Mouse (Mus musculus): ENCODE results near the gene Wdr76. TPM values are rescaled to one million over a fixed set of nuclear protein-coding genes. Genes with fewer than 3 reads are reported as not detected.
"Not testable (repeated sequence)": the region's sequence is repeated elsewhere in the genome, so short reads cannot be mapped to it uniquely, and the experiment has no call there.

The Wdr76 gene
- total RNA-seq (2012; rRNA removed) (23.2 and 23.5 TPM in 2 replicates), polyA plus RNA-seq (2012; ENCODE audit: insufficient read depth in 1 of 2, insufficient read length in 2 of 2, low read depth in 1 of 2, low replicate concordance in 2 of 2, missing spikeins in 1 of 2) (10 to 100 TPM in 1 of 2 experiments, not detected in 1; 21.8 TPM)

DNA sequence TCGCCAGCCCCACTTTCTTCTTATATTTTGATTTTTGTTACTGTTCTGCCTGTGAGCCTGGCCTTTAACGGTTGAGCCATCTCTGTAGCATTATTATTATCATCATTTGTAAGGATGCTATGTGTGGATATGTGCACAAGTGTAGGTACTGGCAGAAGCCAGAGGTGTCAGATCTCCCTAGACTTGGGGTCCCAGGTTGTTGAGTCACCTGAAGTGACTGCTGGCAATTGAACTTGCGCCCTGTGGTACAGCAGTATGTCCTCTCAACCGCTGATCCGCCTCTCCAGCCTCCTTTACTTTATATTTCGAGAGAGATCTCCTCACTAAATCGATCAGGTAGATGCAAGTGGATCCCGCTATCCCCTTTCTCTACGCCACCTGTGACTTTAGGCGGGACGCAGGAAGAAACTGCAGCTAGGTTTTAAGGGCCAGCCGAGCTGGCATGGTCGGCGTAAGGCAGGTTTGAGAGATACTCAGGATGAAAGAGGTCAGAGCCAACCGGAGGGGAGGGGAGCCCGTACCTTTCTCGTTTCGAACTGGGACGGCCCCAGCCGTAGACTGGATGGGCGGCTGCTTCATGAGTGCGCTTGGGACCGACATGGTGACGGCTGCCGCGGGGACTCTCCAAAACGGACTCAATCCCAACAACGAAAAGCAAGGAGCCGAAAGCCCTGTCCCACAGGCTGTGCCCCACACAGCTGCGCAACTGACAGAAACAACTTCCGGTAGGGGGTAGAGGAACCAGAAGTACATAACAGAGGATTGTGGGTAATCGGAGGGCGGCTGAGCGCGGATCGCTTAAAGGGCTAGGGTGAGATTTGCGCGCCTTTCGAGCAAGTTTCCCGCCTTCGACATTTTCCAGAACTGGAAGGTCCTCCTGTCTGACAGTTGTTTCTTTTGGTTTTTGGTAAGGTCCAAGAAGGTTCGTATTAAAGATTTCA lies at the start of gene Wdr76, which contains the start of gene Mfap1a:
TSS of gene Wdr76 (plus strand) at position 782 of the 941 bp plus-strand sequence.
TSS of gene Mfap1a (minus strand) at position 724 of the 941 bp plus-strand sequence.
- H3K79me2 ChIP-seq (ENCODE audit: control insufficient read depth, insufficient read depth, low read length, poor library complexity) = peaks cover 44% of the 10 kb centered on the region
- not testable (repeated sequence) for H3K36me3 ChIP-seq (ENCODE audit: control insufficient read depth in 1 of 2, insufficient read depth in 2 of 2, low read length in 2 of 2); H3K9me3 ChIP-seq (replicated peaks; ENCODE audit: insufficient read depth, low read length); H3K27me3 ChIP-seq (ENCODE audit: control insufficient read depth in 1 of 2, insufficient read depth in 2 of 2, low read length in 2 of 2); H3K4me1 ChIP-seq (ENCODE audit: control insufficient read depth in 1 of 2, insufficient read depth in 2 of 2, low read length in 2 of 2)
- H3K27ac ChIP-seq (ENCODE audit: control insufficient read depth, low read depth, low read length) = peak within 1 kb of the TSS; percentile 90
- H3K9ac ChIP-seq (ENCODE audit: control insufficient read depth, low read depth, low read length, poor library complexity, severe bottlenecking) = peak within 1 kb of the TSS; percentile 97
- TF ChIP-seq POLR2AphosphoS2 (IDR thresholded peaks at IDR 0.05; ENCODE audit: low read length) = peak; percentile 83; the same call in 1 of the 2 replicates
- peak; percentile 94 for TF ChIP-seq NELFE (IDR thresholded peaks at IDR 0.05; ENCODE audit: low read depth, low read length)
- peak; percentile 85 for TF ChIP-seq ELF1 (IDR thresholded peaks at IDR 0.05; ENCODE audit: low read depth, low read length)
- peak; percentile 96 for TF ChIP-seq SIN3A (IDR thresholded peaks at IDR 0.05; ENCODE audit: low read length)
- peak; percentile 28; the same call in 1 of the 2 replicates for TF ChIP-seq ETS1 (IDR thresholded peaks at IDR 0.05; ENCODE audit: low read depth, low read length)
- peak; percentile 97 for TF ChIP-seq TBP (IDR thresholded peaks at IDR 0.05; ENCODE audit: low read depth, low read length)
- TF ChIP-seq POLR2A (IDR thresholded peaks at IDR 0.05; ENCODE audit: control insufficient read depth in 1 of 2, insufficient read depth in 1 of 2, low read depth in 1 of 2, low read length in 2 of 2, poor library complexity in 1 of 2) = peak; percentile 72 to 92
- peak; percentile 100 for TF ChIP-seq E2F4 (IDR thresholded peaks at IDR 0.05; ENCODE audit: borderline replicate concordance, low read depth, low read length)
- peak; percentile 90 for TF ChIP-seq HCFC1 (IDR thresholded peaks at IDR 0.05; ENCODE audit: low read depth, low read length)
- TF ChIP-seq ZMIZ1 (IDR thresholded peaks at IDR 0.05; ENCODE audit: low read depth, low read length) = 0 out of 2 replicates have a peak, but pooled peaks have one; percentile 61
- peak; percentile 61; the same call in 1 of the 2 replicates for TF ChIP-seq KAT2A (conservative IDR thresholded peaks at IDR 0.05; ENCODE audit: low read depth, low read length)
- peak; percentile 76 for TF ChIP-seq TCF12 (IDR thresholded peaks at IDR 0.05; ENCODE audit: low read depth, low read length)
- TF ChIP-seq MXI1 (IDR thresholded peaks at IDR 0.05; ENCODE audit: low read depth, low read length) = peak; percentile 78
- TF ChIP-seq NRF1 (IDR thresholded peaks at IDR 0.05; ENCODE audit: insufficient read depth, low read depth, low read length, poor library complexity, severe bottlenecking) = peak; percentile 62
- peak within 1 kb of the TSS; percentile 59 to 93 for H3K4me3 ChIP-seq (ENCODE audit: control insufficient read depth in 1 of 2, insufficient read depth in 1 of 2, low read depth in 2 of 2, low read length in 2 of 2)
- peak; percentile 97 for DNase-seq (ENCODE audit: low read depth, low spot score)

DNA sequence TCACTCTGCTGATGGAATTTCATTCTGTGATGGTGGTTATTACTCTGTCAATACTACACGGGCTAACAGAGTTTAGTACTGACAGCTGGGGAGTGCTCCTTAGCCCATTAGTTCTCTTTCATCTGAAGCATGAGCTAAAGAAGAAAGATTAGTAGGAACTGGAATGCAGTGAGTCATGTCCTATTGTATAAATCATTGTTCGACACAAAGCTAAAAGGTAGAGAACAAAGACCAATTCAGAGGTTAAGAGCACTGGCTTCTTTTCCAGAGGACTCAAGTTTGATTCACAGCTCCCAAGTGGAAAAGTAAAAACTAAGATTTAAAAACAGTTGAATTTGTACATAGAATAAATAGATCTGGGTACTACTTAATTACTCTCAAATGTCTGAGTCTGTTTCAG lies 46.5 kb upstream of the Wdr76 start:
- no peak for TF ChIP-seq RAD21 (IDR thresholded peaks at IDR 0.05; ENCODE audit: low read depth, low read length)
- TF ChIP-seq MYC (IDR thresholded peaks at IDR 0.05; ENCODE audit: low read depth, low read length) = no peak
- no peak for TF ChIP-seq MEF2A (IDR thresholded peaks at IDR 0.05; ENCODE audit: extremely low read depth, insufficient replicate concordance, low read depth, low read length, poor library complexity, severe bottlenecking)
- no peak for TF ChIP-seq RCOR1 (IDR thresholded peaks at IDR 0.05; ENCODE audit: low read depth, low read length)
- TF ChIP-seq USF2 (IDR thresholded peaks at IDR 0.05; ENCODE audit: borderline replicate concordance in 1 of 2, insufficient read depth in 1 of 2, low read depth in 1 of 2, low read length in 2 of 2) = no peak
- TF ChIP-seq CHD1 (IDR thresholded peaks at IDR 0.05; ENCODE audit: low read depth, low read length) = no peak
- no peak for TF ChIP-seq MAZ (IDR thresholded peaks at IDR 0.05; ENCODE audit: low read depth, low read length)
- Histone ChIP-seq H3K9ac (ENCODE audit: control insufficient read depth, low read depth, low read length, poor library complexity, severe bottlenecking) (no peak overlapping the region), H3K27ac (ENCODE audit: control insufficient read depth, low read depth, low read length) (no peak overlapping the region), H3K79me2 (ENCODE audit: control insufficient read depth, insufficient read depth, low read length, poor library complexity) (peaks cover 13% of the 10 kb centered on the region), H3K36me3 (ENCODE audit: control insufficient read depth in 1 of 2, insufficient read depth in 2 of 2, low read length in 2 of 2) (peaks cover 0 to 11% of the 10 kb centered on the region in 2 experiments; a peak in 2 of 4 replicates), H3K4me1 (ENCODE audit: control insufficient read depth in 1 of 2, insufficient read depth in 2 of 2, low read length in 2 of 2) (0 out of 4 replicates have a peak, but pooled peaks cover 0 to 2% of the 10 kb centered on the region in 2 experiments), H3K4me3 (ENCODE audit: control insufficient read depth in 1 of 2, insufficient read depth in 1 of 2, low read depth in 2 of 2, low read length in 2 of 2) (no peak overlapping the region), H3K27me3 (ENCODE audit: control insufficient read depth in 1 of 2, insufficient read depth in 2 of 2, low read length in 2 of 2) (no peaks in the 10 kb centered on the region), H3K9me3 (replicated peaks; ENCODE audit: insufficient read depth, low read length) (no peaks in the 10 kb centered on the region)
- DNase-seq (ENCODE audit: low read depth, low spot score) = no peak

DNA sequence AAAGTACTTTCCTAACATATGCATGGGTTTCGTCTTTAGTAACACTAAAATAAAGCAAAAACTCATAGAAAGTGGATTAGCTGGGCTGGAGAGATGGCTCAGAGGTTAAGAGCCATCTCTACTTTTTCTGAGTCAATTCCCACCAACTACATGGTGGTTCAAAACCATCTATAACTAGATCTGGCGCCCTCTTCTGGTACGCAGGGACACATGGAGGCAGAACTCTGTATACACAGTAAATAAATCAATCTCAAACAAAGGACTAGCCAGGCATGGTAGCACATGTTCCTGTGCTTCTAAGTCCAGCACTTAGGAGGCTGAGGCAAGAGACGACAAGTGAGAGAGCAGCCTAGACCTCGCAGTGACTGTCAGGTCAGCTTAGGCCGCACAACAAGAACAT lies 37.5 kb upstream of the Wdr76 start:
- not testable (repeated sequence) for H3K9ac ChIP-seq (ENCODE audit: control insufficient read depth, low read depth, low read length, poor library complexity, severe bottlenecking); H3K36me3 ChIP-seq (ENCODE audit: control insufficient read depth in 1 of 2, insufficient read depth in 2 of 2, low read length in 2 of 2); H3K27ac ChIP-seq (ENCODE audit: control insufficient read depth, low read depth, low read length); H3K4me3 ChIP-seq (ENCODE audit: control insufficient read depth in 1 of 2, insufficient read depth in 1 of 2, low read depth in 2 of 2, low read length in 2 of 2); H3K9me3 ChIP-seq (replicated peaks; ENCODE audit: insufficient read depth, low read length); DNase-seq (ENCODE audit: low read depth, low spot score); H3K27me3 ChIP-seq (ENCODE audit: control insufficient read depth in 1 of 2, insufficient read depth in 2 of 2, low read length in 2 of 2); H3K4me1 ChIP-seq (ENCODE audit: control insufficient read depth in 1 of 2, insufficient read depth in 2 of 2, low read length in 2 of 2); H3K79me2 ChIP-seq (ENCODE audit: control insufficient read depth, insufficient read depth, low read length, poor library complexity)
